Mouse (Mus musculus) lung, postnatal 0 days (tissue): ENCODE data around the gene Gpha2.

Experiments
- CTCF ChIP-seq: IDR thresholded peaks from 2 replicates; pipeline ENCODE4 v1.5.1; 2016; ENCODE audit warnings: antibody characterized with exemption, mild to moderate bottlenecking
- EP300 ChIP-seq: IDR thresholded peaks from 2 replicates; pipeline ENCODE4 v1.6.1; 2016; ENCODE audit warnings: antibody characterized with exemption, mild to moderate bottlenecking, control low read depth

DNA sequence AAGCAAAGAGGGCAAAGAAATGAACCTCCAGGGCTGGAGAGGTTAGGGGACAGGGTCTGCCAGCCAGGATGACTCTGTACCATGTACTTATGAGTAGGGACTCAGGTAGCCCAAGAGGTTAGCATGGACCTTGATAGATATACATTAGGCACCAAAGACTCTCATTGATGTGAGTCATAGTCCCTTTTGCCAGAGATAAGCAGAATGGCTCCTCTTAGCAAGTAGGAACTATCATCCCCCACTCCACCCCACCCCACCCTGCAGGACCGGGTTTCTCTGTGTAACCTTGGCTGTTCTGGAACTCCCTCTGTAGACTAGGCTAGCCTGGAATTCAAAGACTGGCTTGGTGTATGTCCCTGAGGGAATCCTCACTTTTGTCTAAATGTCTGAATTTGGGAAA is 14.0 kb downstream of the Gpha2 start:
- TF ChIP-seq EP300, result no peak
- no peak for TF ChIP-seq CTCF
